ENCODE assay signal across 12 mouse cellular contexts in the genomic region with DNA sequence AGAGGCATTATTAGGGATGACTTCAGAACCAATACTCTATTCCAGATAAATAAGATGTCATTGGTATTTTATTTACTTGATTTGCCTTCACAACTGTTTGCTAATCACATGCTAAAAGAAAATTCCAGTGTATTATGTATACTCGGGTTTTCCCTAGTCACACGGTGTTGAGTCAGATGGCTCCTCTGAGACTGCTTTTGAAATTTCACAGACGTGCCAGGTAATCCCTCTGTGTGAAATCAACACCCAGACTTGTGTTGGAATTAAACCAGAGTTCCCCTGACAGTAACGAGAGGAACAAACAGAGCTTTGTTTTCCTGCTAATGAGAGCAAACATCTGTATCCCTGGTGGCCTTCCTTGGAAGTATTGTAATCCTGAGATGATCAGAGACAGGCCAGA.
"Had no signal": no experiment of that assay in that cellular context is flagged by ENCODE, and none has a peak within 500 bp of the region (broad histone marks: within the 10 kb centered on the region; RNA-seq: fewer than 3 reads in every experiment).

No protein-coding gene starts in this region.

- H3K27me3 ChIP-seq: midbrain, embryonic 13.5 days; midbrain, embryonic 15.5 days; neural tube, embryonic 12.5 days had no signal

- H3K4me3 ChIP-seq: midbrain, embryonic 10.5 days; midbrain, embryonic 13.5 days; midbrain, embryonic 15.5 days; neural tube, embryonic 12.5 days had no signal

- H3K9me3 ChIP-seq: midbrain, embryonic 10.5 days; midbrain, embryonic 13.5 days; midbrain, embryonic 15.5 days; neural tube, embryonic 12.5 days had no signal

- DNase-seq: lung, adult 18-20 months; lung, embryonic 14.5 days; lung, postnatal 10 days; lung, postnatal 4 days; right cerebral cortex, postnatal 14 days; thymus, adult 18-20 months; thymus, postnatal 14 days; thymus, postnatal 36 days had no signal

- H3K9ac ChIP-seq: lung, embryonic 14.5 days; midbrain, embryonic 13.5 days; midbrain, embryonic 15.5 days; neural tube, embryonic 12.5 days had no signal

- H3K36me3 ChIP-seq: midbrain, embryonic 10.5 days; midbrain, embryonic 13.5 days; midbrain, embryonic 15.5 days; neural tube, embryonic 12.5 days had no signal

- H3K27ac ChIP-seq: midbrain, embryonic 10.5 days; midbrain, embryonic 13.5 days; midbrain, embryonic 15.5 days; neural tube, embryonic 12.5 days had no signal

- ATAC-seq: midbrain, embryonic 13.5 days; midbrain, embryonic 15.5 days had no signal

- H3K4me2 ChIP-seq: lung, embryonic 14.5 days; midbrain, embryonic 13.5 days; midbrain, embryonic 15.5 days; neural tube, embryonic 12.5 days had no signal

- H3K4me1 ChIP-seq: midbrain, embryonic 10.5 days; midbrain, embryonic 13.5 days; midbrain, embryonic 15.5 days; neural tube, embryonic 12.5 days had no signal
